Mouse (Mus musculus): Measurements from ENCODE around the gene Lyz1.

GRCm38 (mm10) chr10:117341029-117341428 is 48.4 kb upstream of the Lyz1 start:
- no peak for TF ChIP-seq CTCF (IDR thresholded peaks at IDR 0.05; ENCODE audit: borderline replicate concordance, extremely low read depth, insufficient read depth, insufficient read length)
- TF ChIP-seq POLR2A (IDR thresholded peaks at IDR 0.05; ENCODE audit: borderline replicate concordance, extremely low read depth, insufficient read depth, insufficient read length, poor library complexity, severe bottlenecking): no peak

Data from brain, embryonic 14.5 days (tissue).